Mouse (Mus musculus): ENCODE measurements around the gene Hoxb5.

The Hoxb5 gene

GRCm38 (mm10) chr11:96341701-96342575, 38.8 kb downstream of the Hoxb5 start:
- no peak for DNase-seq (ENCODE audit: low spot score)

GRCm38 (mm10) chr11:96342576-96342930, 39.4 kb downstream of the Hoxb5 start:
- DNase-seq (ENCODE audit: low spot score), result no peak

GRCm38 (mm10) chr11:96343206-96343745, 40.1 kb downstream of the Hoxb5 start:
- DNase-seq (ENCODE audit: low spot score), result no peak

GRCm38 (mm10) chr11:96344061-96344877, 41.1 kb downstream of the Hoxb5 start:
- no peak for DNase-seq (ENCODE audit: low spot score)

- DNase-seq (ENCODE audit: low spot score), result no peak
Observed at GRCm38 (mm10) chr11:96344878-96345159, 41.7 kb downstream of the Hoxb5 start.

- no peak for DNase-seq (ENCODE audit: low spot score)
Observed at GRCm38 (mm10) chr11:96345220-96345892, 42.2 kb downstream of the Hoxb5 start.

- no peak for DNase-seq (ENCODE audit: low spot score)
Observed at GRCm38 (mm10) chr11:96345893-96346806, 43.0 kb downstream of the Hoxb5 start.

GRCm38 (mm10) chr11:96346916-96347520, 43.9 kb downstream of the Hoxb5 start:
- no peak for DNase-seq (ENCODE audit: low spot score)

GRCm38 (mm10) chr11:96347717-96348116, 44.6 kb downstream of the Hoxb5 start:
- DNase-seq (ENCODE audit: low spot score), result no peak

GRCm38 (mm10) chr11:96348141-96348928, 45.2 kb downstream of the Hoxb5 start:
- no peak for DNase-seq (ENCODE audit: low spot score)

- DNase-seq (ENCODE audit: low spot score), result no peak
Observed at GRCm38 (mm10) chr11:96348988-96349387, 45.9 kb downstream of the Hoxb5 start.

GRCm38 (mm10) chr11:96349491-96350340, 46.6 kb downstream of the Hoxb5 start:
- no peak for DNase-seq (ENCODE audit: low spot score)

- no peak for DNase-seq (ENCODE audit: low spot score)
Observed at GRCm38 (mm10) chr11:96350341-96350624, 47.1 kb downstream of the Hoxb5 start, which contains the start of gene Hoxb2. Gene Hoxb2 (plus strand): TSS chr11:96350525.

GRCm38 (mm10) chr11:96350791-96351190, 47.7 kb downstream of the Hoxb5 start:
- no peak for DNase-seq (ENCODE audit: low spot score)

- DNase-seq (ENCODE audit: low spot score), result no peak
Observed at GRCm38 (mm10) chr11:96351312-96351711, 48.2 kb downstream of the Hoxb5 start.

- DNase-seq (ENCODE audit: low spot score), result no peak
Observed at GRCm38 (mm10) chr11:96351831-96352230, 48.7 kb downstream of the Hoxb5 start.

- DNase-seq (ENCODE audit: low spot score), result peak; percentile 5
Observed at GRCm38 (mm10) chr11:96352691-96353521, 49.8 kb downstream of the Hoxb5 start.

- DNase-seq (ENCODE audit: low spot score), result no peak
Observed at GRCm38 (mm10) chr11:96353522-96353841, 50.3 kb downstream of the Hoxb5 start.

- DNase-seq (ENCODE audit: low spot score), result no peak
Observed at GRCm38 (mm10) chr11:96353939-96354338, 50.8 kb downstream of the Hoxb5 start.

Data from T-cell, adult 2 months (primary cell).